Mouse (Mus musculus): ENCODE measurements around the gene Riok2. TPM values are rescaled to one million over a fixed set of nuclear protein-coding genes. Genes with fewer than 3 reads are reported as not detected.
A peak's percentile ranks its signal among the peaks of the same experiment; 100 is the strongest.

The Riok2 gene
- polyA plus RNA-seq, 1 experiment from 2014 or later, result 37.1 TPM

DNA sequence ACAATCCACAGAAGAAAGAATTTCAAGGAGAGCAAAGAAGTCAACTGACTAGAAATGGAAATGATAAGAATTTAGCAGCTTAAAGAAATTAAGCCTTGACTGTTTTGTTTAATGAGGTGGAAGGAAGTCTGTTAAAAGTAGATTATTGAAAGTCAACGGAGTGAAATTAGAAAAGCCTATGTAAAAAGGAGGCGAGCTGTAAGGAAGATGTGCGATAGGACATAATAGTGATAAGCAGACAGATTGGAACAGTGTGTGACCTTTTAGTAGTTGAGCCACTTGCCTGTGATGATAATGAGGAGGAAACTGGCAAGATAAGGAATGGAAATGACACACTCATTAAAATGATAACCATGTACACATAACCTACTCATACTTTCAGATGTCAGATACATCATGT lies 10.4 kb downstream of the Riok2 start:
- H3K9me3 ChIP-seq (ENCODE audit: control insufficient read depth, low read length), result no peaks in the 10 kb centered on the region
- no peak overlapping the region for H3K9ac ChIP-seq (ENCODE audit: low read depth, low read length)
- peaks cover 74% of the 10 kb centered on the region for H3K36me3 ChIP-seq (ENCODE audit: control insufficient read depth, insufficient read depth, low read length)
- H3K4me1 ChIP-seq (ENCODE audit: control insufficient read depth, insufficient read depth, low read length), result no peaks in the 10 kb centered on the region
- H3K4me3 ChIP-seq (ENCODE audit: low read length), result no peak overlapping the region
- H3K27ac ChIP-seq (ENCODE audit: low read depth, low read length), result no peak overlapping the region
- ATAC-seq (ENCODE audit: low FRiP score, low TSS enrichment), result no peak
- H3K4me2 ChIP-seq (replicated peaks; ENCODE audit: low read depth, low read length), result no peak overlapping the region
- 94% methylated on average over 3 of the region's 3 CpGs for WGBS
- H3K27me3 ChIP-seq (ENCODE audit: control insufficient read depth, insufficient read depth, low read length), result no peaks in the 10 kb centered on the region

- Histone ChIP-seq H3K36me3 (ENCODE audit: control insufficient read depth, insufficient read depth, low read length) (peaks cover 75% of the 10 kb centered on the region), H3K4me2 (replicated peaks; ENCODE audit: low read depth, low read length) (no peak overlapping the region), H3K4me3 (ENCODE audit: low read length) (no peak overlapping the region), H3K9ac (ENCODE audit: low read depth, low read length) (no peak overlapping the region), H3K4me1 (ENCODE audit: control insufficient read depth, insufficient read depth, low read length) (no peaks in the 10 kb centered on the region), H3K27me3 (ENCODE audit: control insufficient read depth, insufficient read depth, low read length) (no peaks in the 10 kb centered on the region), H3K9me3 (ENCODE audit: control insufficient read depth, low read length) (no peaks in the 10 kb centered on the region), H3K27ac (ENCODE audit: low read depth, low read length) (no peak overlapping the region)
- no peak for ATAC-seq (ENCODE audit: low FRiP score, low TSS enrichment)
- WGBS, result 85% methylated on average over 2 of the region's 2 CpGs
These were observed 12.0 kb downstream of the Riok2 start for GRCm38 (mm10) chr17:17386117-17386516.

DNA sequence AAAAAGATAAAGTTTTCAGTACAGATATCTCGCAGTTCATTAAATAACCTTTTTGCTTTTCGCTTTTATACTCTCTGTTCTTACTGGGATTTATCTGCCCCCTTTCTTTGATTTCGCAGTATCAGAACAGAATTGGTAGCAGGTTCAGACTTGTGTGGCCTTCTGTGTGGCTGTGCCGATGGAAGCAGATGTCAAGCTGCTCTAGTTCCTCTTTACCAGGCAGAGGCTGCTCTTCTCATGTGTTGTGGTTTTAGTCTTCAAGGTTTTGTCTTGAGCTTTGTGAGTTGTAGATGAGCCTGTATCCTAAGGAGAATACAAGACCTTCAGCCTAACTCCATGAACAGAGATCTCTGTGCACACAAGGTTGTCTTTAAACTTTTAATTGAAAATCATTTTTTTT lies 17.7 kb downstream of the Riok2 start:
- Histone ChIP-seq H3K27ac (ENCODE audit: low read depth, low read length) (no peak overlapping the region), H3K27me3 (ENCODE audit: control insufficient read depth, insufficient read depth, low read length) (no peaks in the 10 kb centered on the region), H3K9ac (ENCODE audit: low read depth, low read length) (no peak overlapping the region), H3K4me2 (replicated peaks; ENCODE audit: low read depth, low read length) (no peak overlapping the region), H3K36me3 (ENCODE audit: control insufficient read depth, insufficient read depth, low read length) (peaks cover 51% of the 10 kb centered on the region), H3K9me3 (ENCODE audit: control insufficient read depth, low read length) (no peaks in the 10 kb centered on the region), H3K4me1 (ENCODE audit: control insufficient read depth, insufficient read depth, low read length) (no peaks in the 10 kb centered on the region), H3K4me3 (ENCODE audit: low read length) (no peak overlapping the region)
- WGBS, result 92% methylated on average over 4 of the region's 4 CpGs
- no peak for ATAC-seq (ENCODE audit: low FRiP score, low TSS enrichment)

- H3K27ac ChIP-seq (ENCODE audit: low read depth, low read length), result no peak overlapping the region
- H3K9ac ChIP-seq (ENCODE audit: low read depth, low read length), result no peak overlapping the region
- ATAC-seq (ENCODE audit: low FRiP score, low TSS enrichment), result no peak
- H3K36me3 ChIP-seq (ENCODE audit: control insufficient read depth, insufficient read depth, low read length), result peaks cover 43% of the 10 kb centered on the region
- 69% methylated on average over 7 of the region's 7 CpGs for WGBS
- H3K27me3 ChIP-seq (ENCODE audit: control insufficient read depth, insufficient read depth, low read length), result no peaks in the 10 kb centered on the region
- H3K9me3 ChIP-seq (ENCODE audit: control insufficient read depth, low read length), result no peaks in the 10 kb centered on the region
- H3K4me1 ChIP-seq (ENCODE audit: control insufficient read depth, insufficient read depth, low read length), result no peaks in the 10 kb centered on the region
- H3K4me3 ChIP-seq (ENCODE audit: low read length), result no peak overlapping the region
- H3K4me2 ChIP-seq (replicated peaks; ENCODE audit: low read depth, low read length), result no peak overlapping the region
These were observed 18.8 kb downstream of the Riok2 start for GRCm38 (mm10) chr17:17392863-17393262.

- Histone ChIP-seq H3K4me2 (replicated peaks; ENCODE audit: low read depth, low read length) (no peak overlapping the region), H3K36me3 (ENCODE audit: control insufficient read depth, insufficient read depth, low read length) (peaks cover 42% of the 10 kb centered on the region), H3K9me3 (ENCODE audit: control insufficient read depth, low read length) (no peaks in the 10 kb centered on the region), H3K9ac (ENCODE audit: low read depth, low read length) (no peak overlapping the region), H3K27me3 (ENCODE audit: control insufficient read depth, insufficient read depth, low read length) (no peaks in the 10 kb centered on the region), H3K27ac (ENCODE audit: low read depth, low read length) (no peak overlapping the region), H3K4me3 (ENCODE audit: low read length) (no peak overlapping the region), H3K4me1 (ENCODE audit: control insufficient read depth, insufficient read depth, low read length) (no peaks in the 10 kb centered on the region)
- ATAC-seq (ENCODE audit: low FRiP score, low TSS enrichment), result no peak
- 91% methylated on average over 6 of the region's 6 CpGs for WGBS
These were observed 19.2 kb downstream of the Riok2 start for GRCm38 (mm10) chr17:17393300-17393699.

DNA sequence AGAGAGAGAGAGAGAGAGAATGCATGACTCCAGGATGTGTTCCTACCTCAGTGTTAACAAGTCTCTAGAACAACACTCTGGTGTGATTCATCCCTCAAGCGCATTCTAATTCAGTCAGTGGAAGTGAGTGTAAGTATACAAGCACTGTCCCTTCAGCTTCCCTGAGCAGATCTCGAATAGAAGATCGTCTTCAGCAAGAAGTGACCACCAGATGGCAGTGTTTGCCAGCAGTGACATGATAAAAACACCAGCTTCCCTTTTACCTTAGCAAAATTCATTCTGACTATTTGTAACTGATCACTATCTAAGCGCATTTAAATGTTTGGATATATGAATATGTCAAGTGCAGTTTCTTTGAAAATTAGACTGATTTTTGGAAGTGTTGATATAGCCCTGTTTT lies 20.2 kb downstream of the Riok2 start:
- H3K36me3 ChIP-seq (ENCODE audit: control insufficient read depth, insufficient read depth, low read length), result peaks cover 32% of the 10 kb centered on the region
- no peak overlapping the region for H3K4me2 ChIP-seq (replicated peaks; ENCODE audit: low read depth, low read length)
- no peaks in the 10 kb centered on the region for H3K4me1 ChIP-seq (ENCODE audit: control insufficient read depth, insufficient read depth, low read length)
- H3K27ac ChIP-seq (ENCODE audit: low read depth, low read length), result no peak overlapping the region
- no peak overlapping the region for H3K4me3 ChIP-seq (ENCODE audit: low read length)
- H3K27me3 ChIP-seq (ENCODE audit: control insufficient read depth, insufficient read depth, low read length), result no peaks in the 10 kb centered on the region
- H3K9me3 ChIP-seq (ENCODE audit: control insufficient read depth, low read length), result no peaks in the 10 kb centered on the region
- ATAC-seq (ENCODE audit: low FRiP score, low TSS enrichment), result peak; percentile 69
- H3K9ac ChIP-seq (ENCODE audit: low read depth, low read length), result no peak overlapping the region
- 32% methylated on average over 4 of the region's 4 CpGs for WGBS

GRCm38 (mm10) chr17:17396869-17397268 lies 22.8 kb downstream of the Riok2 start:
- Histone ChIP-seq H3K4me1 (ENCODE audit: control insufficient read depth, insufficient read depth, low read length) (no peaks in the 10 kb centered on the region), H3K9ac (ENCODE audit: low read depth, low read length) (no peak overlapping the region), H3K27me3 (ENCODE audit: control insufficient read depth, insufficient read depth, low read length) (no peaks in the 10 kb centered on the region), H3K27ac (ENCODE audit: low read depth, low read length) (no peak overlapping the region), H3K9me3 (ENCODE audit: control insufficient read depth, low read length) (no peaks in the 10 kb centered on the region), H3K36me3 (ENCODE audit: control insufficient read depth, insufficient read depth, low read length) (peaks cover 15% of the 10 kb centered on the region; the same call in 1 of the 2 replicates), H3K4me2 (replicated peaks; ENCODE audit: low read depth, low read length) (no peak overlapping the region), H3K4me3 (ENCODE audit: low read length) (no peak overlapping the region)
- 64% methylated on average over 1 of the region's 1 CpGs for WGBS
- no peak for ATAC-seq (ENCODE audit: low FRiP score, low TSS enrichment)

DNA sequence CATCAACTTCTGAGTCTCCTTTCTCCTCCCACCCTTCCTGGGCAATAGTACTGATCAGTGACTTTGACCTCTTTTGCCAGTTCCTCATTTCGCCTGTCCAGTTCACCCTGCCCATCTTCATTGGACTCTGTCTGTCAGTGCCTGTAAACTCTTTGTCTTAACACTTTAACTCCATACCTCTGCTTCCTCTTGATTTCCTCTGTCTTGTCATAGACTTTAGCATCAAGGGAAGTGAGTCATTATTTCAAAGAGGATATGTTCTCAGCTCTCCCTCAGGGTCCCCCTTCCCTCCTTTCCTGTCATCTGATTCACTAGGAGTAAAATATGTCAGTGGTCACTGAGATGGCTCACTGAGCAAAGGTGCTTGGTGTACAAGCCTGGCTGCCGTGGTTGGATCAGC lies 24.6 kb downstream of the Riok2 start:
- Histone ChIP-seq H3K27me3 (ENCODE audit: control insufficient read depth, insufficient read depth, low read length) (no peaks in the 10 kb centered on the region), H3K4me1 (ENCODE audit: control insufficient read depth, insufficient read depth, low read length) (no peaks in the 10 kb centered on the region), H3K9me3 (ENCODE audit: control insufficient read depth, low read length) (no peaks in the 10 kb centered on the region)

GRCm38 (mm10) chr17:17402222-17403004 lies 28.3 kb downstream of the Riok2 start, which contains the start of gene Lix1:
Lix1 (plus strand) TSS chr17:17402672.
- Histone ChIP-seq H3K27me3 (ENCODE audit: control insufficient read depth, insufficient read depth, low read length) (no peaks in the 10 kb centered on the region), H3K9ac (ENCODE audit: low read depth, low read length) (no peak within 1 kb of the TSS), H3K36me3 (ENCODE audit: control insufficient read depth, insufficient read depth, low read length) (no peaks in the 10 kb centered on the region), H3K9me3 (ENCODE audit: control insufficient read depth, low read length) (no peaks in the 10 kb centered on the region), H3K27ac (ENCODE audit: low read depth, low read length) (no peak within 1 kb of the TSS; the same call in 1 of the 2 replicates), H3K4me2 (replicated peaks; ENCODE audit: low read depth, low read length) (peak within 1 kb of the TSS; percentile 2), H3K4me1 (ENCODE audit: control insufficient read depth, insufficient read depth, low read length) (no peaks in the 10 kb centered on the region), H3K4me3 (ENCODE audit: low read length) (no peak within 1 kb of the TSS; the same call in 1 of the 2 replicates)
- WGBS, result 34% methylated on average over 6 of the region's 6 CpGs
- ATAC-seq (ENCODE audit: low FRiP score, low TSS enrichment), result peak; percentile 93

More for the DNA sequence above, 24.6 kb downstream of the Riok2 start:
- Histone ChIP-seq H3K27ac (ENCODE audit: low read depth, low read length) (no peak overlapping the region), H3K4me3 (ENCODE audit: low read length) (no peak overlapping the region), H3K9ac (ENCODE audit: low read depth, low read length) (no peak overlapping the region), H3K36me3 (ENCODE audit: control insufficient read depth, insufficient read depth, low read length) (peaks cover 8% of the 10 kb centered on the region; the same call in 1 of the 2 replicates), H3K4me2 (replicated peaks; ENCODE audit: low read depth, low read length) (no peak overlapping the region)
- no peak for ATAC-seq (ENCODE audit: low FRiP score, low TSS enrichment)
- 55% methylated on average over 2 of the region's 2 CpGs for WGBS

All from kidney, embryonic 14.5 days (tissue).